Mouse (Mus musculus) bone marrow, adult 2 months (tissue): ENCODE results near the gene Gm44511.
"Not testable (repeated sequence)": the region's sequence is repeated elsewhere in the genome, so short reads cannot be mapped to it uniquely, and the experiment has no call there.

Experiments used
- CTCF ChIP-seq: fragments of 200-500 bp; IDR thresholded peaks from 2 replicates; pipeline ENCODE4 v1.5.1; 2011; ENCODE audit warnings: low read length, control low read depth; ENCODE audit not compliant: control insufficient read depth, insufficient read depth
- POLR2A ChIP-seq: fragments of 200-500 bp; IDR thresholded peaks from 2 replicates; pipeline ENCODE4 v1.6.1; 2011; ENCODE audit warnings: low read depth, mild to moderate bottlenecking, control low read depth, low read length, borderline replicate concordance; ENCODE audit not compliant: control insufficient read depth

GRCm38 (mm10) chr6:128753610-128754224 lies 72.4 kb downstream of the Gm44511 start:
- TF ChIP-seq CTCF: peak; percentile 59
- not testable (repeated sequence) for TF ChIP-seq POLR2A
